Mouse (Mus musculus) heart, adult 2 months (tissue): ENCODE data around the gene Polr2i.

Source experiments
- EP300 ChIP-seq: fragments of 200-500 bp; IDR thresholded peaks from 2 replicates; pipeline ENCODE4 v1.6.1; 2011; ENCODE audit warnings: low read depth, low read length, control low read depth; ENCODE audit not compliant: insufficient read depth
- POLR2A ChIP-seq: fragments of 200-500 bp; IDR thresholded peaks from 2 replicates; pipeline ENCODE4 v1.6.1; 2011; ENCODE audit warnings: mild to moderate bottlenecking, low read depth, low read length, control low read depth; ENCODE audit not compliant: insufficient read depth

GRCm38 (mm10) chr7:30235091-30235490 lies 3.3 kb downstream of the Polr2i start:
- TF ChIP-seq EP300 (no peak), POLR2A (no peak)
